Mouse (Mus musculus) G1E (cell line): Measurements from ENCODE around the gene Egfl7. TPM values are rescaled to one million over a fixed set of nuclear protein-coding genes. Genes with fewer than 3 reads are reported as not detected.

Experiments
- ATAC-seq: 2 replicates; pipeline ENCODE4 v1.8.0; 2016; ENCODE audit warnings: mild to moderate bottlenecking; ENCODE audit not compliant: insufficient number of reproducible peaks, poor library complexity, low FRiP score, severe bottlenecking; ENCODE audit errors: extremely low read depth
- DNase-seq: peaks from one replicate; pipeline ENCODE4 v3.0.0; 2012; ENCODE audit warnings: low spot score
- H3K27me3 ChIP-seq: 2 replicates; pipeline ENCODE4 v1.6.1; 2012; ENCODE audit warnings: mild to moderate bottlenecking, low read length, inconsistent platforms; ENCODE audit not compliant: insufficient read depth
- H3K36me3 ChIP-seq: replicated peaks from 2 replicates; pipeline ENCODE3; 2012; ENCODE audit warnings: mild to moderate bottlenecking, inconsistent platforms
- H3K4me1 ChIP-seq: 2 replicates; pipeline ENCODE4 v1.6.1; 2012; ENCODE audit warnings: low read depth, low read length, inconsistent platforms, mixed read lengths; ENCODE audit not compliant: insufficient read depth
- H3K4me3 ChIP-seq: 2 replicates; pipeline ENCODE4 v1.5.1; 2012; ENCODE audit warnings: low read depth, mild to moderate bottlenecking, inconsistent platforms, low read length, moderate library complexity, mixed read lengths
- H3K9me3 ChIP-seq: replicated peaks from 2 replicates; pipeline ENCODE4 v1.6.1; 2012; ENCODE audit warnings: inconsistent platforms
- CTCF ChIP-seq: IDR thresholded peaks from 2 replicates; pipeline ENCODE4 v1.5.1; 2012; ENCODE audit warnings: low read depth, low read length, inconsistent platforms, mixed read lengths
- GATA1 ChIP-seq: IDR thresholded peaks from 2 replicates; pipeline ENCODE4 v1.6.1; 2012; ENCODE audit warnings: borderline replicate concordance, low read length, inconsistent platforms, mixed read lengths
- GATA2 ChIP-seq: IDR thresholded peaks from 2 replicates; pipeline ENCODE4 v1.6.1; 2012; ENCODE audit warnings: low read depth, low read length, inconsistent platforms, borderline replicate concordance
- POLR2AphosphoS5 ChIP-seq: IDR thresholded peaks from 2 replicates; pipeline ENCODE4 v1.6.1; 2012; ENCODE audit warnings: low read depth, low read length, inconsistent platforms; ENCODE audit not compliant: insufficient replicate concordance
- TAL1 ChIP-seq: conservative IDR thresholded peaks from 2 replicates; pipeline ENCODE4 v1.6.1; 2012; ENCODE audit warnings: low read depth, low read length, inconsistent platforms, mixed read lengths
- polyA plus RNA-seq: library from polyadenylated mRNA; stranded (reverse); fragments of >175 nt; gene quantifications from 2 replicates; pipeline ENCODE4 v1.2.3, GENCODE M21; 2012
- total RNA-seq, 2 experiments: library from RNA; stranded (forward) in 1 of 2; stranded (reverse) in 1 of 2; fragments of 200-1000 nt in 1 of 2; fragments of >200 nt in 1 of 2; fragmentation: Nextera tagmentation in 1 of 2; gene quantifications; 2 replicates each; pipeline ENCODE4 v1.2.3; 2014 to 2017

Egfl7 gene
- total and polyA plus RNA-seq, 3 experiments = 29.6 to 160 (median 136) TPM

GRCm38 (mm10) chr2:26636325-26636635 lies 56.5 kb downstream of the Egfl7 start:
- no peak for DNase-seq
- peaks cover 62% of the 10 kb centered on the region for H3K36me3 ChIP-seq
- TF ChIP-seq CTCF = no peak
- TF ChIP-seq GATA1 = no peak
- TF ChIP-seq POLR2AphosphoS5 = no peak
- TF ChIP-seq TAL1 = no peak
- TF ChIP-seq GATA2 = no peak
- peak overlapping the region; percentile 1; the same call in 1 of the 2 replicates for H3K4me3 ChIP-seq
- H3K27me3 ChIP-seq = peaks cover 12% of the 10 kb centered on the region
- no peaks in the 10 kb centered on the region for H3K9me3 ChIP-seq
- ATAC-seq = no peak
- H3K4me1 ChIP-seq = peaks cover 53% of the 10 kb centered on the region

GRCm38 (mm10) chr2:26637316-26637932 lies 57.6 kb downstream of the Egfl7 start:
- H3K4me3 ChIP-seq = peak overlapping the region; percentile 76; the same call in 1 of the 2 replicates
- ATAC-seq (no peak), DNase-seq (no peak)
- H3K27me3 ChIP-seq = peaks cover 6% of the 10 kb centered on the region; the same call in 1 of the 2 replicates
- peaks cover 62% of the 10 kb centered on the region for H3K4me1 ChIP-seq
- peaks cover 62% of the 10 kb centered on the region for H3K36me3 ChIP-seq
- no peak for TF ChIP-seq GATA2
- TF ChIP-seq CTCF = no peak
- no peaks in the 10 kb centered on the region for H3K9me3 ChIP-seq

GRCm38 (mm10) chr2:26638039-26638438 lies 58.2 kb downstream of the Egfl7 start:
- Histone ChIP-seq H3K9me3 (no peaks in the 10 kb centered on the region), H3K36me3 (peaks cover 60% of the 10 kb centered on the region), H3K4me3 (peak overlapping the region; percentile 76), H3K4me1 (peaks cover 62% of the 10 kb centered on the region), H3K27me3 (peaks cover 6% of the 10 kb centered on the region; the same call in 1 of the 2 replicates)
- DNase-seq (no peak), ATAC-seq (no peak)
- TF ChIP-seq POLR2AphosphoS5 = peak; percentile 2; the same call in 1 of the 2 replicates
- no peak for TF ChIP-seq TAL1

- no peaks in the 10 kb centered on the region for H3K9me3 ChIP-seq
- peaks cover 6% of the 10 kb centered on the region; the same call in 1 of the 2 replicates for H3K27me3 ChIP-seq
- peak overlapping the region; percentile 76 for H3K4me3 ChIP-seq
- TF ChIP-seq GATA1 = no peak
- TF ChIP-seq POLR2AphosphoS5 = no peak
- TF ChIP-seq TAL1 = no peak
- TF ChIP-seq GATA2 = no peak
- TF ChIP-seq CTCF = no peak
- no peak for DNase-seq
- H3K4me1 ChIP-seq = peaks cover 62% of the 10 kb centered on the region
- peaks cover 57% of the 10 kb centered on the region for H3K36me3 ChIP-seq
- ATAC-seq = no peak
Measured at GRCm38 (mm10) chr2:26638572-26638971, 58.8 kb downstream of the Egfl7 start.

- no peak for ATAC-seq
- TF ChIP-seq TAL1 = no peak
- TF ChIP-seq CTCF = peak; percentile 24; the same call in 1 of the 2 replicates
Measured at GRCm38 (mm10) chr2:26639083-26639482, 59.3 kb downstream of the Egfl7 start.

GRCm38 (mm10) chr2:26639838-26640830 lies 60.3 kb downstream of the Egfl7 start:
- DNase-seq (peak; percentile 79), ATAC-seq (peak; percentile 52; the same call in 1 of the 2 replicates)
- Histone ChIP-seq H3K4me1 (peaks cover 60% of the 10 kb centered on the region), H3K27me3 (peaks cover 16% of the 10 kb centered on the region), H3K36me3 (peaks cover 42% of the 10 kb centered on the region), H3K9me3 (no peaks in the 10 kb centered on the region), H3K4me3 (peak overlapping the region; percentile 76)
- peak; percentile 72 for TF ChIP-seq CTCF
- no peak for TF ChIP-seq TAL1
- no peak for TF ChIP-seq GATA2
- 0 out of 2 replicates have a peak, but pooled peaks have one; percentile 57 for TF ChIP-seq POLR2AphosphoS5
- TF ChIP-seq GATA1 = no peak

More at GRCm38 (mm10) chr2:26639083-26639482, 59.3 kb downstream of the Egfl7 start:
- peak; percentile 51 for DNase-seq
- Histone ChIP-seq H3K4me1 (peaks cover 63% of the 10 kb centered on the region), H3K9me3 (no peaks in the 10 kb centered on the region), H3K27me3 (peaks cover 7% of the 10 kb centered on the region; the same call in 1 of the 2 replicates), H3K4me3 (peak overlapping the region; percentile 76), H3K36me3 (peaks cover 52% of the 10 kb centered on the region)
